Mouse (Mus musculus) MEL (cell line): ENCODE results near the gene Fgf6. TPM values are rescaled to one million over a fixed set of nuclear protein-coding genes. Genes with fewer than 3 reads are reported as not detected.
A peak's percentile ranks its signal among the peaks of the same experiment; 100 is the strongest.

Experiments used
- DNase-seq: peaks from one replicate; pipeline ENCODE4 v3.0.0; 2011; ENCODE audit warnings: low read depth, low spot score
- H3K27ac ChIP-seq: 2 replicates; pipeline ENCODE4 v1.5.1; 2012; ENCODE audit warnings: low read depth, mild to moderate bottlenecking, control low read depth, low read length, moderate library complexity; ENCODE audit not compliant: control insufficient read depth
- H3K27me3 ChIP-seq, 2 experiments: fragments of 150-350 bp in 1 of 2; sonication (generic) in 1 of 2; 2 replicates each; pipeline ENCODE4 v1.6.1; 2012; ENCODE audit warnings: low read length in 2 of 2, mild to moderate bottlenecking in 2 of 2, improper control_type of control experiment in 1 of 2, moderate library complexity in 1 of 2; ENCODE audit not compliant: insufficient read depth in 2 of 2, control insufficient read depth in 1 of 2
- H3K36me3 ChIP-seq, 2 experiments: 2 replicates each; pipeline ENCODE4 v1.6.1; 2012 to 2014; ENCODE audit warnings: low read length in 2 of 2, improper control_type of control experiment in 1 of 2, inconsistent platforms in 1 of 2, mild to moderate bottlenecking in 1 of 2; ENCODE audit not compliant: insufficient read depth in 2 of 2, control insufficient read depth in 1 of 2
- H3K4me1 ChIP-seq, 2 experiments: fragments of 150-350 bp in 1 of 2; sonication (generic) in 1 of 2; 2 replicates each; pipeline ENCODE4 v1.6.1; 2012; ENCODE audit warnings: low read length in 2 of 2, improper control_type of control experiment in 1 of 2, mild to moderate bottlenecking in 1 of 2; ENCODE audit not compliant: insufficient read depth in 2 of 2, control insufficient read depth in 1 of 2
- H3K4me3 ChIP-seq, 2 experiments: fragments of 150-350 bp in 1 of 2; sonication (generic) in 1 of 2; 2 replicates each; pipeline ENCODE4 v1.5.1; 2012; ENCODE audit warnings: low read depth in 2 of 2, low read length in 2 of 2, mild to moderate bottlenecking in 2 of 2, moderate library complexity in 2 of 2, control low read depth in 1 of 2, improper control_type of control experiment in 1 of 2; ENCODE audit not compliant: control insufficient read depth in 1 of 2, insufficient read depth in 1 of 2
- H3K79me2 ChIP-seq: 2 replicates; pipeline ENCODE4 v1.6.1; 2012; ENCODE audit warnings: mild to moderate bottlenecking, low read length, moderate library complexity; ENCODE audit not compliant: control insufficient read depth, poor library complexity, insufficient read depth
- H3K9ac ChIP-seq: 2 replicates; pipeline ENCODE4 v1.6.1; 2012; ENCODE audit warnings: low read depth, mild to moderate bottlenecking, control low read depth, low read length, moderate library complexity; ENCODE audit not compliant: control insufficient read depth, poor library complexity, severe bottlenecking
- H3K9me3 ChIP-seq: fragments of 150-350 bp; sonication (generic); replicated peaks from 2 replicates; pipeline ENCODE4 v1.6.1; 2012; ENCODE audit warnings: mild to moderate bottlenecking, low read length, improper control_type of control experiment, moderate library complexity; ENCODE audit not compliant: insufficient read depth
- CHD1 ChIP-seq: IDR thresholded peaks from 2 replicates; pipeline ENCODE4 v1.6.1; 2012; ENCODE audit warnings: low read depth, mild to moderate bottlenecking, inconsistent platforms, low read length, improper control_type of control experiment
- E2F4 ChIP-seq: IDR thresholded peaks from 2 replicates; pipeline ENCODE4 v1.6.1; 2011; ENCODE audit warnings: low read depth, low read length, improper control_type of control experiment, borderline replicate concordance
- ELF1 ChIP-seq: IDR thresholded peaks from 2 replicates; pipeline ENCODE4 v1.6.1; 2014; ENCODE audit warnings: low read depth, mild to moderate bottlenecking, inconsistent platforms, low read length, improper control_type of control experiment, moderate library complexity
- EP300 ChIP-seq, 2 experiments: IDR thresholded peaks; 2 replicates each; pipeline ENCODE4 v1.6.1; 2011; ENCODE audit warnings: improper control_type of control experiment in 2 of 2, low read length in 2 of 2, low read depth in 1 of 2, mild to moderate bottlenecking in 1 of 2
- ETS1 ChIP-seq: IDR thresholded peaks from 2 replicates; pipeline ENCODE4 v1.6.1; 2012; ENCODE audit warnings: low read depth, mild to moderate bottlenecking, inconsistent platforms, low read length, improper control_type of control experiment, moderate library complexity
- KAT2A ChIP-seq: conservative IDR thresholded peaks from 2 replicates; pipeline ENCODE4 v1.6.1; 2012; ENCODE audit warnings: low read depth, low read length, improper control_type of control experiment, inconsistent platforms
- MAFK ChIP-seq: IDR thresholded peaks from 2 replicates; pipeline ENCODE4 v1.6.1; 2011; ENCODE audit warnings: low read depth, mild to moderate bottlenecking, low read length, improper control_type of control experiment, borderline replicate concordance
- MAX ChIP-seq: IDR thresholded peaks from 2 replicates; pipeline ENCODE4 v1.6.1; 2011; ENCODE audit warnings: low read length, improper control_type of control experiment
- MXI1 ChIP-seq: IDR thresholded peaks from 2 replicates; pipeline ENCODE4 v1.6.1; 2011; ENCODE audit warnings: mild to moderate bottlenecking, low read depth, low read length, improper control_type of control experiment
- MYC ChIP-seq: IDR thresholded peaks from 2 replicates; pipeline ENCODE4 v1.6.1; 2011; ENCODE audit warnings: low read depth, mild to moderate bottlenecking, low read length, improper control_type of control experiment, moderate library complexity
- POLR2A ChIP-seq, 2 experiments: IDR thresholded peaks; 2 replicates each; pipeline ENCODE4 v1.6.1; 2011 to 2012; ENCODE audit warnings: low read length in 2 of 2, mild to moderate bottlenecking in 2 of 2, control low read depth in 1 of 2, improper control_type of control experiment in 1 of 2, low read depth in 1 of 2, moderate library complexity in 1 of 2; ENCODE audit not compliant: control insufficient read depth in 1 of 2, insufficient read depth in 1 of 2, poor library complexity in 1 of 2
- POLR2AphosphoS5 ChIP-seq: IDR thresholded peaks from 2 replicates; pipeline ENCODE4 v1.6.1; 2012; ENCODE audit warnings: low read depth, borderline replicate concordance, mild to moderate bottlenecking, inconsistent platforms, low read length, moderate library complexity, mixed read lengths
- RAD21 ChIP-seq: IDR thresholded peaks from 2 replicates; pipeline ENCODE4 v1.6.1; 2011; ENCODE audit warnings: mild to moderate bottlenecking, low read depth, low read length, improper control_type of control experiment
- RCOR1 ChIP-seq: IDR thresholded peaks from 2 replicates; pipeline ENCODE4 v1.6.1; 2012; ENCODE audit warnings: low read depth, mild to moderate bottlenecking, inconsistent platforms, low read length, improper control_type of control experiment
- SMC3 ChIP-seq: IDR thresholded peaks from 2 replicates; pipeline ENCODE4 v1.6.1; 2011; ENCODE audit warnings: low read depth, low read length, improper control_type of control experiment
- TBP ChIP-seq: IDR thresholded peaks from 2 replicates; pipeline ENCODE4 v1.8.0; 2011; ENCODE audit warnings: low read depth, low read length, improper control_type of control experiment
- UBTF ChIP-seq: IDR thresholded peaks from 2 replicates; pipeline ENCODE4 v1.6.1; 2012; ENCODE audit warnings: low read depth, mild to moderate bottlenecking, inconsistent platforms, low read length, improper control_type of control experiment, moderate library complexity, borderline replicate concordance; ENCODE audit not compliant: insufficient read depth
- USF1 ChIP-seq: IDR thresholded peaks from 2 replicates; pipeline ENCODE4 v1.6.1; 2014; ENCODE audit warnings: low read depth, mild to moderate bottlenecking, inconsistent platforms, low read length, improper control_type of control experiment, moderate library complexity
- USF2 ChIP-seq, 2 experiments: IDR thresholded peaks; 2 replicates each; pipeline ENCODE4 v1.6.1; 2011 to 2012; ENCODE audit warnings: improper control_type of control experiment in 2 of 2, low read length in 2 of 2, borderline replicate concordance in 1 of 2, inconsistent platforms in 1 of 2, low read depth in 1 of 2, mild to moderate bottlenecking in 1 of 2; ENCODE audit not compliant: insufficient read depth in 1 of 2
- ZKSCAN1 ChIP-seq: IDR thresholded peaks from 2 replicates; pipeline ENCODE4 v1.6.1; 2012; ENCODE audit warnings: low read depth, mild to moderate bottlenecking, inconsistent platforms, low read length, improper control_type of control experiment, moderate library complexity
- ZMIZ1 ChIP-seq: IDR thresholded peaks from 2 replicates; pipeline ENCODE4 v1.6.1; 2012; ENCODE audit warnings: low read depth, mild to moderate bottlenecking, inconsistent platforms, low read length, improper control_type of control experiment, moderate library complexity
- polyA plus RNA-seq, 2 experiments: library from polyadenylated mRNA; stranded (reverse) in 1 of 2; unstranded in 1 of 2; fragments of >175 nt in 1 of 2; fragments of >200 nt in 1 of 2; gene quantifications; 2 replicates each; pipeline versions ENCODE4 v1.2.1 to v1.2.4; 2012; ENCODE audit warnings: low replicate concordance in 2 of 2, low read depth in 1 of 2; ENCODE audit not compliant: insufficient read length in 2 of 2, insufficient read depth in 1 of 2, missing spikeins in 1 of 2
- total RNA-seq: library from RNA; depleted of rRNA; stranded (reverse); fragments of 300-350 nt; gene quantifications from 2 replicates; pipeline ENCODE4 v1.2.3, GENCODE M21; 2012

The Fgf6 gene
- total and polyA plus RNA-seq, 3 experiments: not detected

DNA sequence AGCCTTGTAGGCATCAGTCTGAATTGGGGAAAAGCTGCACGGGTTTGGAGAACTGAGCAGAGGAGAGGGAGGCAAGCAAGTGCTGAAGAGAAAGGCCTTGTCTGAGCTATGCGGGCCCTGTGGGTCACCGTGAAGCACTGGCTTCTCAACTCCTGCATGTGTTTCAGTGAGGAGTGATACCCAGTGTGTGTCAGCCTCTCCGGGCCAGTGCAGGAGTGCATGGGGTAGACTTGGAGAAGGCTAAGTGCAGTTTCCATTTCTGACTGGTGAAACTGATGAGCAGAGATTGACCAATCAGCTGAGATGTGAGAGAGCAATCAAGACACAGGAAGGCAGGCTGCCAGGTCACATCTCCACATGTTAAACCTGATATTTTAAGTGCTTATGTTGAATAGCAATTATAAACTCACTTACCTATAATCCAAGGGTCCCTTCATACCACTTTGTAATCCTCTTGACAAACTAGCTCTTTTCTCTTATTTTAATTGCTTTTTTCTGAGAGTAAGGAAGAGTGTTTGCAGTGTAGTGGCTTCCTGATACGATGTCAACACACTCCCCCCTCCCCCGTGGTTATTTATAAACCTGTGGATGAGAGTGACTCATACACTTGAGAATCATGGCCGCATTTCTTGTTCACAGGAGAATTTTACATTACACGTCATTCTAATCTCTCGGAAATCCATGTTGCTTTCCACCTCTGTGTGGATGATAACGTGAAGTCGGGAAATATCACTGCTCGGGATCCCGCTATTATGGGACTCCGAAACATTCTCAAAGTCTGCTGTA lies 49.0 kb upstream of the Fgf6 start:
- Histone ChIP-seq H3K27me3 (no peaks in the 10 kb centered on the region), H3K9me3 (no peaks in the 10 kb centered on the region), H3K79me2 (no peaks in the 10 kb centered on the region), H3K27ac (no peak overlapping the region), H3K36me3 (peaks cover 1 to 7% of the 10 kb centered on the region in 2 experiments)
- no peak for DNase-seq
- TF ChIP-seq UBTF (no peak), RCOR1 (no peak), ELF1 (no peak), TBP (no peak), MXI1 (no peak)
- TF ChIP-seq, all 39 proteins: peak for 0
- Histone ChIP-seq H3K4me1 (peaks cover 0 to 3% of the 10 kb centered on the region in 2 experiments; a peak in 2 of 4 replicates), H3K9ac (no peak overlapping the region), H3K4me3 (no peak overlapping the region)

DNA sequence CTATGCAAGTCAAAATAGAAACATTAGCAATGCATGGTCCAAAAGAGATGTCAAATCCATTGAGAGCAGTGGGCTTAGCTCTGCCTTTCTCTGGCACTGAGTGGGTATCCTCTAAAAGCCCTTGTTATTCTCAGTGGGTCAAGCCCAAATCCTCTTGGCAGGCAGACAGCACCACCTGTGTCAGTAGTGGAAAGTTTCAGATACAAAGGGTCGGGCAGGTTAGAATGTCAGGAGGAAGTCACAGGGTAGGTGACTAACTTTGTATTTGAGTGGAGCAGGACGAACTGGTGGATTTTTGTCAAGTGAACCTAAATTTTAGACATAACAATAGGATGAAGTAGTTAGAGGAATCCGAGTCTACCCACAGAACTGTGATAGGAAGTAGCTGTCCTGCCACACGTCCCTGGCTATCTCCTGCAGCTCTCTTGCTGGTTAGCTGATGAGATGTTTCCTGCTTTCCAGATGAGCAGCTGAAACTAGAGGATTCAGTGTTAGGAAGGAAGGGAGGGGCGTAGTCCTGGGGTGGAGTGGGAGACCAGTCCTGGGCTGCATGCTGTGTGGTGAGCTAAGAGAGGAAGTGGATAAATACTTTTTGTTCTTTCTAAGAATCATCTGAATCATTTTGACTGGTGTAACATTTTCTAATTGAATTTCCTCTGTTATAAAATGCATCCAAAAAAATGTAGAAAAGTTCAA lies 33.7 kb upstream of the Fgf6 start:
- no peaks in the 10 kb centered on the region for H3K27me3 ChIP-seq
- H3K79me2 ChIP-seq: no peaks in the 10 kb centered on the region
- H3K9ac ChIP-seq: no peak overlapping the region
- peak; percentile 40 for DNase-seq
- no peak overlapping the region for H3K4me3 ChIP-seq
- H3K36me3 ChIP-seq: peaks cover 0 to 4% of the 10 kb centered on the region in 2 experiments; a peak in 1 of 4 replicates
- TF ChIP-seq POLR2A (IDR thresholded peaks at IDR 0.05; ENCODE audit: control insufficient read depth in 1 of 2, insufficient read depth in 1 of 2, low read depth in 1 of 2, low read length in 2 of 2, poor library complexity in 1 of 2) (no peak), MAX (no peak), CHD1 (no peak), KAT2A (no peak), USF2 (IDR thresholded peaks at IDR 0.05; ENCODE audit: borderline replicate concordance in 1 of 2, insufficient read depth in 1 of 2, low read depth in 1 of 2, low read length in 2 of 2) (no peak), SMC3 (no peak), EP300 (IDR thresholded peaks at IDR 0.05; ENCODE audit: low read depth in 1 of 2, low read length in 2 of 2) (no peak), ZMIZ1 (no peak), ZKSCAN1 (no peak), MAFK (no peak), MYC (no peak), USF1 (no peak), RAD21 (no peak), TBP (no peak), UBTF (no peak), E2F4 (no peak), ETS1 (no peak), POLR2AphosphoS5 (no peak), RCOR1 (no peak)
- no peaks in the 10 kb centered on the region for H3K9me3 ChIP-seq
- H3K4me1 ChIP-seq: peaks cover 0 to 8% of the 10 kb centered on the region in 2 experiments; a peak in 2 of 4 replicates
- H3K27ac ChIP-seq: no peak overlapping the region
